Mouse (Mus musculus): ENCODE results near the gene Ttc1. TPM values are rescaled to one million over a fixed set of nuclear protein-coding genes. Genes with fewer than 3 reads are reported as not detected.

Ttc1 gene
- total and polyA plus RNA-seq, 3 experiments, result 74.8 to 138 (median 100) TPM

GRCm38 (mm10) chr11:43747233-43748226 is at the start of gene Ttc1 (continued):
- no peak for TF ChIP-seq ZKSCAN1 (IDR thresholded peaks at IDR 0.05; ENCODE audit: borderline replicate concordance, low read depth, low read length)

- DNase-seq (ENCODE audit: extremely low read depth), result no peak
- no peaks in the 10 kb centered on the region for H3K4me1 ChIP-seq (ENCODE audit: control insufficient read depth in 1 of 2, insufficient read depth in 2 of 2)
- H3K27ac ChIP-seq (ENCODE audit: insufficient read depth, low read depth), result no peak overlapping the region
- H3K36me3 ChIP-seq (replicated peaks in 1 of 2; ENCODE audit: control insufficient read depth in 1 of 2, insufficient read depth in 1 of 2, low read length in 1 of 2), result no peaks in the 10 kb centered on the region
- no peaks in the 10 kb centered on the region for H3K79me2 ChIP-seq (replicated peaks; ENCODE audit: control insufficient read depth, extremely low read depth, insufficient read depth, poor library complexity, severe bottlenecking)
- no peak overlapping the region for H3K4me3 ChIP-seq (replicated peaks in 1 of 3; ENCODE audit: low read depth in 2 of 3, low read length in 2 of 3, poor library complexity in 1 of 3)
- no peak overlapping the region for H3K4me2 ChIP-seq (ENCODE audit: insufficient read depth, low read depth, poor library complexity, severe bottlenecking)
- no peak overlapping the region for H3K9ac ChIP-seq (ENCODE audit: insufficient read depth, low read depth)
- no peaks in the 10 kb centered on the region for H3K27me3 ChIP-seq (replicated peaks)
- TF ChIP-seq UBTF (IDR thresholded peaks at IDR 0.05; ENCODE audit: low read depth, low read length), result no peak
- TF ChIP-seq SMC3 (IDR thresholded peaks at IDR 0.05; ENCODE audit: low read depth, low read length), result no peak
- TF ChIP-seq ZNF384 (IDR thresholded peaks at IDR 0.05; ENCODE audit: low read depth, low read length), result no peak
- no peak for TF ChIP-seq RAD21 (IDR thresholded peaks at IDR 0.05; ENCODE audit: low read depth, low read length)
- TF ChIP-seq USF1 (IDR thresholded peaks at IDR 0.05; ENCODE audit: low read depth, low read length), result no peak
- TF ChIP-seq RCOR1 (conservative IDR thresholded peaks at IDR 0.05; ENCODE audit: low read depth, low read length), result no peak
- TF ChIP-seq JUND (conservative IDR thresholded peaks at IDR 0.05; ENCODE audit: low read depth, low read length), result no peak
- in situ Hi-C loops (cut with MboI; ENCODE audit: low pct_ligation_motif_present, low pct_unique_long_range_greater_than_20kb, low sequenced_read_pairs), result no loop called here
- no peaks in the 10 kb centered on the region for H3K9me3 ChIP-seq (replicated peaks; ENCODE audit: low read length)
- dilution Hi-C loops (cut with MboI; ENCODE audit: extremely low pct_ligation_motif_present, extremely low pct_unique_long_range_greater_than_20kb, low sequenced_read_pairs), result no loop called here
Measured at GRCm38 (mm10) chr11:43795992-43796391, 48.2 kb upstream of the Ttc1 start.

- Histone ChIP-seq H3K79me2 (replicated peaks; ENCODE audit: control insufficient read depth, extremely low read depth, insufficient read depth, poor library complexity, severe bottlenecking) (no peaks in the 10 kb centered on the region), H3K27ac (ENCODE audit: insufficient read depth, low read depth) (no peak overlapping the region), H3K27me3 (replicated peaks) (no peaks in the 10 kb centered on the region), H3K4me2 (ENCODE audit: insufficient read depth, low read depth, poor library complexity, severe bottlenecking) (no peak overlapping the region), H3K9ac (ENCODE audit: insufficient read depth, low read depth) (no peak overlapping the region), H3K4me1 (ENCODE audit: control insufficient read depth in 1 of 2, insufficient read depth in 2 of 2) (no peaks in the 10 kb centered on the region), H3K36me3 (replicated peaks in 1 of 2; ENCODE audit: control insufficient read depth in 1 of 2, insufficient read depth in 1 of 2, low read length in 1 of 2) (no peaks in the 10 kb centered on the region), H3K9me3 (replicated peaks; ENCODE audit: low read length) (no peaks in the 10 kb centered on the region), H3K4me3 (replicated peaks in 1 of 3; ENCODE audit: low read depth in 2 of 3, low read length in 2 of 3, poor library complexity in 1 of 3) (no peak overlapping the region)
- TF ChIP-seq MAFK (IDR thresholded peaks at IDR 0.05; ENCODE audit: insufficient replicate concordance, low read length) (no peak), BHLHE40 (IDR thresholded peaks at IDR 0.05; ENCODE audit: low read depth, low read length) (no peak), E2F4 (IDR thresholded peaks at IDR 0.05; ENCODE audit: insufficient replicate concordance, low read depth, low read length) (no peak), SIN3A (IDR thresholded peaks at IDR 0.05; ENCODE audit: low read length) (no peak), ZC3H11A (IDR thresholded peaks at IDR 0.05; ENCODE audit: low read depth, low read length) (no peak), MXI1 (IDR thresholded peaks at IDR 0.05; ENCODE audit: low read depth, low read length) (no peak)
- no peak for DNase-seq (ENCODE audit: extremely low read depth)
- in situ Hi-C loops (cut with MboI; ENCODE audit: low pct_ligation_motif_present, low pct_unique_long_range_greater_than_20kb, low sequenced_read_pairs), result no loop called here
- dilution Hi-C loops (cut with MboI; ENCODE audit: extremely low pct_ligation_motif_present, extremely low pct_unique_long_range_greater_than_20kb, low sequenced_read_pairs), result no loop called here
Measured at GRCm38 (mm10) chr11:43790446-43790845, 42.6 kb upstream of the Ttc1 start.
